15 mouse cellular contexts compared by ENCODE assay signal in the genomic region with DNA sequence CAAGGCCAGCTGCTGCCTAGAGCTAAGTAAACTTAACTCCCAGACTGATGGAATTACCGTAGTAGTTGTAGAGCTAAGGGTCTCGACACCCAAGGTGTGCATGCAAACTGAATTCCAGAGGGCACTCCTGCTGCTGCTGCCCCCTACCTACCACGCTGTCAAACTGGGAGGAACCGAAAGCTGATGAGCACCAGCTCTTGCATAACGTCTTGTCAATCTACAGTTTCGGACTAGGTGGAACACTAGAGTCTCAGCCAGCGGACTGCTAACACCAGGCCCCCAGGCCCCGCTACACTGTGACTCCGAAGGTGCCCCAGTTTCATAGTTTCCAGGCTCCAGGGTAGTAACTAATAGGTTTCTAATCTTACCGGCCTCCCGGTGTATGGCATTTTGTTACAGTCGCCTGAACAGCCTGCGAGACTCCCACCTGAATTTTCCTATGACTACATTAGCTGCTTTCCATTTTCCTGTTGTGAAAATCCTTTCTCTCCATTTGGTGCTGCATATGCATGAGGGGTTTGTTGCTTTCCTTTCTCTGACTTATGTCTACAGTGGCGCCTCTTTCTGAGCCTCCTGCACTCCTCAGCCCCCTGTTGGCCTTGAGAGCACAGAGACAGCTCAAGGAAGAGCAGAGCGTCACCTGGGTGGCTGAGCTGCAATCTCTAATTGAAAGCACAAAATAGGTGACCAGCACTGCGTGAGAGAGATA.
DNase-seq lines count a peak whose midpoint lies in the region; TF ChIP-seq lines count a peak whose summit lies in the region.
"Had no signal": no experiment of that assay in that cellular context is flagged by ENCODE, and none has a peak within 500 bp of the region (broad histone marks: within the 10 kb centered on the region; RNA-seq: fewer than 3 reads in every experiment).

No protein-coding gene starts in this region.

- H3K79me2 ChIP-seq in CH12.LX (replicated peaks; ENCODE audit: control insufficient read depth, extremely low read depth, insufficient read depth, poor library complexity, severe bottlenecking), result no peaks in the 10 kb centered on the region

- 89% methylated on average over 16 of the region's 16 CpGs for WGBS in hindbrain, embryonic 10.5 days

- no peaks in the 10 kb centered on the region for H3K36me3 ChIP-seq in CH12.LX (replicated peaks in 1 of 2; ENCODE audit: control insufficient read depth in 1 of 2, insufficient read depth in 1 of 2, low read length in 1 of 2)
- no peaks in the 10 kb centered on the region for H3K36me3 ChIP-seq in hindbrain, embryonic 10.5 days
- H3K36me3 ChIP-seq: heart, embryonic 13.5 days; limb, embryonic 12.5 days; liver, embryonic 15.5 days had no signal

- in situ Hi-C loops in CH12.LX (cut with MboI; ENCODE audit: low pct_ligation_motif_present, low pct_unique_long_range_greater_than_20kb, low sequenced_read_pairs), result no loop called here

- TF ChIP-seq POLR2A in CH12.LX (IDR thresholded peaks at IDR 0.05; ENCODE audit: low read depth, low read length), result no peak

- H3K9ac ChIP-seq in CH12.LX (ENCODE audit: insufficient read depth, low read depth), result no peak overlapping the region
- H3K9ac ChIP-seq: heart, embryonic 13.5 days; limb, embryonic 12.5 days; liver, embryonic 15.5 days had no signal

- no peaks in the 10 kb centered on the region for H3K27me3 ChIP-seq in CH12.LX (replicated peaks)
- no peaks in the 10 kb centered on the region for H3K27me3 ChIP-seq in hindbrain, embryonic 10.5 days (ENCODE audit: insufficient read depth, poor library complexity, severe bottlenecking)
- H3K27me3 ChIP-seq: heart, embryonic 13.5 days; limb, embryonic 12.5 days; liver, embryonic 15.5 days had no signal

- no peak; the same call in 1 of the 2 replicates for TF ChIP-seq RAD21 in CH12.LX (IDR thresholded peaks at IDR 0.05; ENCODE audit: low read depth, low read length)

- peak overlapping the region; percentile 47; the same call in 1 of the 2 replicates for H3K27ac ChIP-seq in left cerebral cortex, adult 2 months
- H3K27ac ChIP-seq in CH12.LX (ENCODE audit: insufficient read depth, low read depth), result no peak overlapping the region
- H3K27ac ChIP-seq in hindbrain, embryonic 10.5 days, result no peak overlapping the region
- H3K27ac ChIP-seq: heart, embryonic 13.5 days; limb, embryonic 12.5 days; liver, embryonic 15.5 days had no signal

- intact Hi-C loops in left cerebral cortex, adult 2 months (cut with DNase I), result loop anchor here (5.0 kb wide), 1 partner anchor 71 kb away; no protein-coding TSS in a partner anchor

- 0 out of 4 replicates have a peak, but pooled peaks cover 0 to 2% of the 10 kb centered on the region in 2 experiments for H3K4me1 ChIP-seq in CH12.LX (ENCODE audit: control insufficient read depth in 1 of 2, insufficient read depth in 2 of 2)
- peaks cover 5% of the 10 kb centered on the region; the same call in 1 of the 2 replicates for H3K4me1 ChIP-seq in hindbrain, embryonic 10.5 days (replicated peaks)
- H3K4me1 ChIP-seq: heart, embryonic 13.5 days; limb, embryonic 12.5 days; liver, embryonic 15.5 days had no signal

- peak in 1 of 2 experiments; percentile 22 for DNase-seq in left cerebral cortex, adult 2 months (ENCODE audit: extremely low spot score in 1 of 2, low spot score in 2 of 2)
- no peak for DNase-seq in left cerebral cortex, adult 11 months (ENCODE audit: low spot score)
- DNase-seq in CH12.LX (ENCODE audit: extremely low read depth), result no peak
- peak; percentile 37 for DNase-seq in R1 (ENCODE audit: low read depth, low spot score)
- DNase-seq in layer of hippocampus, adult 18-20 months (ENCODE audit: low spot score in 2 of 2), result peak; percentile 36 to 42
- DNase-seq in hindbrain, embryonic 10.5 days (ENCODE audit: low spot score), result no peak
- DNase-seq in retina, embryonic 14.5 days (ENCODE audit: low spot score), result no peak
- DNase-seq: cerebellum, adult 2 months; gastrocnemius, postnatal 36 days; heart, postnatal 4 days; lung, postnatal 4 days had no signal

- peak overlapping the region; percentile 27; the same call in 1 of the 2 replicates for H3K4me2 ChIP-seq in CH12.LX (ENCODE audit: insufficient read depth, low read depth, poor library complexity, severe bottlenecking)
- H3K4me2 ChIP-seq: heart, embryonic 13.5 days; limb, embryonic 12.5 days; liver, embryonic 15.5 days; midbrain, embryonic 11.5 days had no signal

- no peaks in the 10 kb centered on the region for H3K9me3 ChIP-seq in CH12.LX (replicated peaks; ENCODE audit: low read length)
- H3K9me3 ChIP-seq in hindbrain, embryonic 10.5 days, result no peaks in the 10 kb centered on the region
- H3K9me3 ChIP-seq: heart, embryonic 13.5 days; liver, embryonic 15.5 days had no signal

- dilution Hi-C loops in CH12.LX (cut with MboI; ENCODE audit: extremely low pct_ligation_motif_present, extremely low pct_unique_long_range_greater_than_20kb, low sequenced_read_pairs), result no loop called here

- TF ChIP-seq CTCF in left cerebral cortex, adult 2 months (IDR thresholded peaks at IDR 0.05), result no peak; the same call in 1 of the 2 replicates
- TF ChIP-seq CTCF in CH12.LX (conservative IDR thresholded peaks at IDR 0.05 in 1 of 2, IDR thresholded peaks at IDR 0.05 in 1 of 2; ENCODE audit: low read depth in 2 of 2, low read length in 2 of 2), result peak in 1 of 2 experiments; percentile 48; a peak in 2 of 4 replicates

- 0 out of 2 replicates have a peak, but pooled peaks have one; percentile 10 for TF ChIP-seq EP300 in CH12.LX (IDR thresholded peaks at IDR 0.05; ENCODE audit: low read length)

- H3K4me3 ChIP-seq in left cerebral cortex, adult 2 months, result no peak overlapping the region
- H3K4me3 ChIP-seq in CH12.LX (replicated peaks in 1 of 3; ENCODE audit: low read depth in 2 of 3, low read length in 2 of 3, poor library complexity in 1 of 3), result no peak overlapping the region
- H3K4me3 ChIP-seq in hindbrain, embryonic 10.5 days, result no peak overlapping the region
- H3K4me3 ChIP-seq: heart, embryonic 13.5 days; limb, embryonic 12.5 days; liver, embryonic 15.5 days had no signal

TF ChIP-seq in CH12.LX, 34 proteins besides CTCF, POLR2A, EP300 and RAD21:
- TF ChIP-seq TCF12 (IDR thresholded peaks at IDR 0.05; ENCODE audit: low read depth, low read length), result 0 out of 2 replicates have a peak, but pooled peaks have one; percentile 26
- TF ChIP-seq MYC (IDR thresholded peaks at IDR 0.05; ENCODE audit: low read depth, low read length), result no peak
- TF ChIP-seq IRF4 (IDR thresholded peaks at IDR 0.05; ENCODE audit: low read depth, low read length), result peak; percentile 80
- no peak for TF ChIP-seq RCOR1 (conservative IDR thresholded peaks at IDR 0.05; ENCODE audit: low read depth, low read length)
- no peak for TF ChIP-seq SMC3 (IDR thresholded peaks at IDR 0.05; ENCODE audit: low read depth, low read length)
- no peak for TF ChIP-seq POLR2AphosphoS2 (IDR thresholded peaks at IDR 0.05; ENCODE audit: low read depth, low read length)

Comparison
In these comparisons a context has a peak if more than half of its experiments do, and no peak if none do; other contexts are left out.
1. DNase-seq: peak in R1 (single experiment) and layer of hippocampus, adult 18-20 months (2 of 2); none in left cerebral cortex, adult 11 months (single experiment), CH12.LX (single experiment), hindbrain, embryonic 10.5 days (single experiment) and retina, embryonic 14.5 days (single experiment).